Mouse (Mus musculus) spleen, adult 18-20 months (tissue): ENCODE results near the gene Gm14226.
"Not testable (repeated sequence)": the region's sequence is repeated elsewhere in the genome, so short reads cannot be mapped to it uniquely, and the experiment has no call there.

ENCODE experiments used
- DNase-seq, 2 experiments: peaks; one replicate each; pipeline ENCODE4 v3.0.0; 2022; ENCODE audit warnings: mixed read lengths in 2 of 2

Gene Gm14226

DNA sequence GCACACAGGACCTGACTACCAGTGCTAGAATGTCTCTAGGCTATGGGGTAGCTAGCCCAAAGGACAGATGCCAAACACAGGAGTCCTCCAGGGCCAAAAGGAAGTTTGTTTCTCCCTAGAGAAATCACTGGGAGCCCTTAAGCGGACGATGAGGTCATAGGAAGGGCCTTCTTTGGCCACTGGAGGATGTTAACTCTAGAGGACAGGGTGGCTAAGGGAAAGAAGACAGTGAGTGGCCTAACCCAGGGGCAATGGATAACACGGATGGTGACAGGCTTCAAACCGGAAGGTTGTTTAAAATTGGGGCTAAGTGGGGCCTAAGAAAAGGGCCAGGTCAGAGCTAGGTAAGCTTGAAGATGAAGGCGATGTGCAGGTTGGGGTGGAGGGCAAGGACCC lies 32.0 kb downstream of the Gm14226 start:
- DNase-seq, result no peak

DNA sequence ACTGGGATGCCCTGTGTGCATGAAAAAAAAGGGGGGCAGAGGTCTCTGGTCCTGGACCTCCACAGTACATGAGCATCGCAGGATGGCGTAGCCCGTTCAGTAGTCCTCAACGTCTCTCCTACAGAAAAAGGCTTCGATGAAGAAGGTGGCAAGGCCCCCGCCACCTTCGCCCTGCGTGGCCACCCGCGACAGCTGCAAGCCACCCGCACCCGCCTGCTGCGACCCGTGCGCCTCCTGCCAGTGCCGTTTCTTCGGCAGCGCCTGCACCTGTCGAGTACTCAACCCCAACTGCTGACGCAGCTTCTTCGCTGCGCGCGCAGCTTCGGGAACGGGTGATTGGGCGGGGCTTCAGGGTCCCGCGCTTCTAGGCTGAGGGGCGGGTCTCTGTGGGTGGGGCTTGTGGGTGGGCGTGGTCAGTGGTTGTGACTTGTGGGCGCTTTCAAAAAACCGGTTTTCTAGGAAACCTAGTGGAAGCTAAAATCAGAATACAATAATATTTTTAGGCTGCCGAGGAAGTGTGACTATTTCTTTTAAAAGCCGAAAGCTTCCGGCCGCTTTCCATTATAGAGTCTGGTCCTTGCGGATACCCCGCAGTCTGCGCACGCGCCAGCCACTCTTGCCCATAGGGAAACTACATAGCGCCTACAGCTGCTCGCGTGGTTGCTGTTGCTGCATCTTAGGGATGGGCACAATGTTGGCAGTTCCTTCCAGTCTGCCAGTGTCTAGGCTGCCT lies 32.6 kb downstream of the Gm14226 start:
- peak; percentile 93 to 95 for DNase-seq

DNA sequence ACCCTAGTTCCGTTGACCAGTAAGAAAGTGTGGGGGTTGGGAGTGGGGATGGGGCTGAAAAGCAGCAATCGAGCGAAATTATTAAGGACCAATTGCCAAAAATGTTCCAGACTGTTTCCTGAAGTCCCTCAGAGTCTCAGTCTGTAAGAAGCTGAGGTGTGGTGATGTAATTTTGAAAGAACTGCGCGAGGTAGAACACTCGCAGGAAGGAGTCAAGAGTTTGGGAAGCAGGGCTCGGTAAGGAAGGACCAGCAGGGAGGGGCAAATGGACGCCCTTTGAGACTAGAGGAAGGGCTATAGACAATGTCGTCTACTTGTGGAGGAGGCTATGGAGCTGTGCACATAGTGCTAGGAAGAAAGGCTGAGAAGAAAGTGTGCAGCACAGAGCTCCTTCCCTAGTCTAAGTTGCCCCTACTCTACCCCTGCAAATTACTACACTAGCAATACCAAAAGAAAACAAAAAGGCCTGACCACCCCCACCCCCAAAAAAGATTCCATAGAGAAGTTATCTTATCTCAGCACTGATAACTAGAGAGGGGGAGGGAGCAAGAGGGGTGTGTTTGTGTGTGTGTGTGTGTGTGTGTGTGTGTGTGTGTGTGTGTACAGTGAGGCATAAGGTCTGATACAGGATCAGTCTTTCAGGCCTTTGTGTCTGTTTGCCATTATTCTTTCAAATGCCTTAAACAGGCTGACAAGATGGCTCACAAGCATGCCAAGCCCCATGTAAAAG lies 33.7 kb downstream of the Gm14226 start:
- no peak for DNase-seq

DNA sequence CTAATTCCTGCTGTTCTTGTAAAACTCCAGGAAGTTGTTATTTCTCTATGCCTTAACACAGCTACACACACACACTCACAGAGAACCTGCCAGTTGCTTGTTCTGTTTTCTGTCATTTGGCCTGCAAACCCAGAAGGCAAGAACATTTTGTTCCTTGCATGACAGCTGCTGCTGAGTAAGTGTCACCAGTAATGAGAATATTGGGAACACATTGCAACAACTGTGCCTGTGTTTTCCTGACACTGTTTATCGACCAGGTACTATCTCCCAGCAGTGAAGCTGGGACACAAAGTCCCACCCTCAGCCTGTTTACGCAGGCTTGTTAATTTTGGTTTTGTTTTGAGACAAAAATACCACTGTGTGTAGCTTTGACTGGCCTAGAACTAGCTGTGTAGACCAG lies 34.6 kb downstream of the Gm14226 start:
- DNase-seq, result no peak

DNA sequence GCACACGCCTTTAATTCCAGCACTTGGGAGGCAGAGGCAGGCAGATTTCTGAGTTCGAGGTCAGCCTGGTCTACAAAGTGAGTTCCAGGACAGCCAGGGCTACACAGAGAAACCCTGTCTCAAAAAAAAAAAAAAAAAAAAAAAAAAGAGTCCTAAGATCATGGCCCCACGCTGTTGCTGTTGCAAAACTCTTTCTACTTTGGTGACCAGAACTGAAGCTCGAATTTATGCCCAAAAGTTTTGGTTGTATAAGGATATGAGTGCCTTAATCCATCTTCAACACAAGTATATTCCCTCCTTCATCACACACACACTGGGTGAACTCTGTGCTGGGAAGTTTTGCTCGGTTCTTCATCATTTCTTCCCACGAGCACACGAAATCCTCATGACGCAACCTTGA lies 35.4 kb downstream of the Gm14226 start:
- not testable (repeated sequence) for DNase-seq

DNA sequence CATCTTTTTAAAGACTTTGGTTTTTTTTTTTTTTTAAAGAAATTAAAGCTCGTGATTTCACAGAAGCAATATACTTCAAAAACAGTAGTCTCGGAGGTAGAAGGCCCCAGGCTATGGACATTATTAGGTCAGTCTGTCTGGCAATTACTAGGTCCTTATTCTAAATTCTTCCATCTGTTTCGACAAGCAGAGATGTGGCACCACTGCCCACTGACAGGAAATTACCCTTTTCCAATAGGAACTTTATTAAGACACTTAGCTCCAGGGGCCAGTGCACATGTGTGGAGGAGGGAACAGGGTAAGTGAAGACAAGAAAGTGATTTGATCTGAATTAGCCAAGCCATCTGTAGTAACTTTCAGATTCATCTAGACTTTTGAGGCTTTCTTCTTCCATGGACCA lies 36.6 kb downstream of the Gm14226 start:
- no peak for DNase-seq

DNA sequence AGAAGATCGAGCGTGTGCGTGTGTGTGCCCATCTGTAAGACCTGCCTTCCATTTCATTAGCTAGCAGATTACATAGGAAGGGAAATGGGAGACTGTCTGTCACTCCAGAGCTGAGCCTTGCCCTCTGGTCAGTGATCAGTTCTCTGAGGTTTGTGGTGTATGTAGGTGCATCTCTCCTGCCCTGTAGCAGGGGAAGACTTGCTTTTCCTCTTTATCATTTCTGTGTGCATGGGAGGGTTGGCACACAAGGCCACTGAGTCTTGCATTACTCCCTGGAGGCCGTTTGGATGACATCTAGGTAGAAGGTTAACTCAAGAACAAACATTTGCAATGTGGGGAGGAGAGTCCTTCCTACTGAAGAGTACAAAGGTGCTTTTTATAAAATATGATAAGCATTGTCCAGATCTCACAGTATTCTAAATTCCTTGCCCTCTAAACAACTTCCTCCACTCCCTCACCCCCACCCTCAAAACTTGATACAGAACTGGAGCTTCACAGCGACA lies 38.1 kb downstream of the Gm14226 start:
- DNase-seq, result no peak

DNA sequence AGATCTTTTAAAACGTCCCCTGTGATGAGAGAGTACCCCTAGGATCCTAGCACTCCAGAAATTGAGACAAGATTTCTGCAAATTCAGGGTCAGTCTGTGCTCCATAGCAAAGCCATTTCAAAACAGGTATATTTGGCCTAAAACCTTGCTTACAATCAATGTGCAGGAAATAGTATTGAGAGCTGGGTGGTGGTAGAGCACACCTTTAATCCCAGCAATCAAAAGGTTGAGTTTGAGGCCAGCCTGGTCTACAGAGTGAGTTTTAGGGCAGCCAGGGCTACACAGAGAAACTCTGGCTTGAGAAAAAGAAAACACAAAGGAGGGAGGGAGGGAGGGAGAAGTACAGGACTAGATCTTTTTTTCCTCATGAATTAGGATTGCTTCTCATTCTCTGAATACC lies 39.3 kb downstream of the Gm14226 start:
- no peak for DNase-seq

DNA sequence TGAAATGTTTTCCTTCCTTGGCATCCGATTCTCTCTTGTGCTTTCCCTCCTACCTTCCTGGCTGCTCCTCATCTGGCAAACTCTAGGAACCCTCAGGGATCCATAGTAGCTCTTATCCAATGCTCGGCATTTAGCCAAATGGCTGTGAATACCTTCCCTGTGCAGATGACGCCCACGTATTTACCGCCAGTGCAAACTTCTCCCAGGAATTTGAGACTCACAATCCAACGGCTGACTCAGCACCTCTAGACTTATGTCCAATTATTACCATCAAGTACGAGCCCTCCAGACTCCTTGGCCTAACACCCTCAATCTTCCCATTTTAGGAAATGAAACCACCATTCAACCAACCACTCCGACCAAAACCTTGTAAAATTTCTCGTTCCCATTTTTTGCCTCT lies 53.0 kb downstream of the Gm14226 start:
- no peak for DNase-seq

DNA sequence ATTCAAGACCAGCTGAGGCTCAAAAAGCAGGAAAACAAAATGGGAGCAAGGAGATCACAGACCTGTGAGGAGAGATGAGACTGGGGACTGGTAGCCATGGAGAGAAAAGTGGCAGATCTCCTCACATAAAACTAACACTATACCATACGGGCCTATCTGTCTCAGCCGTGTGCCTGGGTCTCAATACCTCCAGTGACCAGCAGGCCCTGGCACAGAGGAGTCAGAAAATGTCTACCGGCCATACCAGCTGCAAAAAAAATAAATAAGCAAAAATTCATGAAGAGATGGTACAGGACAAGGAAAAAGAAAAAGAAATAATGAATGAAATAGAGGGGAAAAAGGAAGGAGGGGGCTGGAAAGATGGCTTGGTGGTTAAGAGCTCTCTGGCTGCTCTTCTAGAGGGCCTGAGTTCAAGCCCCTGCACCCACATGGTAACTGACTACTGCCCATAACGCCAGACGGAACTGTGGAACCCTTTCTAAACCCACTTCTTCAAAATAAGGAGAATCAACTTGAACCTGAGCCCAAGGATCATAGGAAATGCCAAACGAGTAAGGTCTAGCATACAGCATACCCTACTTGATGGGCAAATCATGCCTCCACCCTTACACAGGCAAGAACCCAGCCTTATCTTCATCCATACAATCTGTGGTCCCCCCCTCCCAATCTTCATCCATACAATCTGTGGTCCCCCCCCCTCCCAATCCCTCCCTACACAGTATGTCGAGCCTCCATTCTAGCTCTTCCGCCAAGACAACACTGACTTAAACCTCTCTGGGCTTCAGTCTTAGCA lies 54.5 kb downstream of the Gm14226 start:
- no peak for DNase-seq

DNA sequence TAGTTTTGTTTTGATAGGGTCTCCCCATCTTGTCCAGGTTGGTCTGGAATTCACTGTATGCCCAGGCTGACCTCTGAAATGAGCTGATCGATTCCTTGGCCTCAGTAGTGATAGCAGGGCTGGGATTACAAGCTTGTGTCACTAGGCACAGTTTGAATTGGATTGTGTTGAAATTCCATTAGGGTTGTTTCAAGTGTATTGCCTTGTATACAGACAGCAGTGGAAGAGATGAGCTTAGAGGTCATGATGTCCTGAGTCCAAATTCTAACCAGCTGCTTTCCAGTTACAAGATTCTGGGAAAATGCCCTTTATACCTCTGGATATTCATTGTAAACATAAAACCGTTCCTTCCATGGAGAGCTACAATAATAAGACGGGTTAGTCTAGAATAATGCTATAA lies 55.3 kb downstream of the Gm14226 start:
- DNase-seq, result no peak

DNA sequence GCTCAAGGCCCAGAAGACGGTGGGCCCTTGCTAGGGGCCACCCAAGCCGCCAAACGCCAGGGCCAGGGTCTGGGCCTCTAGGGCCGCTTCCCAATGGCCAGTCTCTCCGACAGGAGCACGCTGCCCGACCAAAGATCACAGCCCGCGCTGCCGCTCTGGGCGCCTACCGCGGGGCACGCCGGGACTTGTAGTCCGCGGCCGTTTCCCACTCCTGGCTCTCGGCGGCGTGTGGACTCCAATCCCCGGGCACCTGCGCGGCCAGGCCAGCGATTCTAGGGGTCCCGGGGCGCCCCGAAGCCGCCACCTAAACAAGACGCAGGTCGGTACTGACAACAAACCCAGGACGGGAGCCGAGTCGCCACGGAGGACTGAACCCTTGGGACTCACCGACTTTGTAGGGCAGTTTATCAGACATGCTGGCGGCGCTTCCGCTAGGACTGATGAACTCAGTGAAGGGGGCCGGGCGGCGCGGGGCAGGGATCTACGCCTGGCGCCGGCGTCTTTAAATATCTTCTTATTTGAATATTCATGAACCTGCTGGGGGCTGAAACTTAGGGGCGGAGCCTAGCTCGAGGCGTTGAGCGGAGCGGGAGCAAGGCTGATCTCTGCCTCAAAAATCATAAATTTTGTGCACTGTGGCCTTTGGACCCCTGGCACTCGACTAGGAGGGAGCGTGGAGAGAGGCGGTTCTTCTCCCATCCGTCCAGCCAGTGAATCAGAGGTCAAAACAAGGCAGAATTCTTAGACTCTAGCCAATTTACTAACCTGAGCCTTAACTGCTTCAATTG lies 56.1 kb downstream of the Gm14226 start, which contains the start of gene Ahcy:
Gene Ahcy, minus strand, starts transcription at position 520 of the 788 bp plus-strand sequence.
- DNase-seq, result peak; percentile 82 to 90

DNA sequence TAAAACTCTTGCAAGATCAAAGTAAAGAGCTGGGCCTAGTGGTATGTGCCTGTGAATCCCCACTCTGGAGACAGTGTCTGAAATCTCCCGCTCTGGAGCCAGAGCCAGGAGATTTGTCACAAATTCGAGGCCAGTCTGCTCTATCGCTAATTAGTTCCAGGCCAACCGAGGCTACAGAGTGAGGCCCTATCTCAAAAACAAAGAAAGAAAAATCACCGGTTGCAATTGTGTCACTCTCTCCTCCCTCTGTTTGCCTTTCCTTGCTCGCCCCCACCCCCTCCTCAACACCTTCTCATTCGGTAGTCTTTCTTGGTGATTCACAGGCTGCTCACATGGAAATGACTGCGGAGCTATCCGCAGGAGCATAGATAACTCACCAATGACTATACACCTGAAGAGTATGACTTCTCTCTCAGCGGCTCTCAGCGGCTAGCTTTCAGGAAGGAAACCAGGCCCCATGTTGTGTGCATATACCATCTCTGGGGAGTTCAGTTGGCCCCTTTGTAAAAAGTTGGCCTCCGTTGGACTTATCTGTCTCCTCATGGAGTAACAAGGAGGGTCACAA lies 56.8 kb downstream of the Gm14226 start:
- no peak for DNase-seq

DNA sequence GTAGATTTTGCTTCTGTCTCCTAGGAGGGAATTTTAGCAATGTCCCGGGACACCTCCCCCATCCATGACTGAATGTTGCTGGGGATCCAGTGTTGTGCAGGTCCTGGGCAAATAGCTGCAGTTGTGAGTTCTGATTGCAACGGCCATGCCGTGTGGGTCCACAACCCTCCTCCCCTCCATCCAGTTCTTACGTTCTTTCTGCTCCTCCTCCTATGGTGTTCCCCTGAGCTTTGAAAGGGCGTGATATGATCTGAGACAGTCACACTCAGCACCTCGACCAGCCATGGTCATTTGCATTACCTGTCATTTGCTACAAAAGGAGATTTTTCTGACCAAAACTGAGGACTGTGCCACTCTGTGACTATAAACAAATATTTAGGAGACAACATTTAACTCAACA lies 57.6 kb downstream of the Gm14226 start:
- no peak for DNase-seq
